Mouse (Mus musculus): Measurements from ENCODE around the gene Rep15.

The Rep15 gene

GRCm38 (mm10) chr6:147028396-147028795 lies 4.0 kb upstream of the Rep15 start:
- in situ Hi-C loops (cut with MboI, MseI): no loop called here

- in situ Hi-C loops (cut with MboI, MseI): no loop called here
Observed at GRCm38 (mm10) chr6:147029591-147029990, 2.8 kb upstream of the Rep15 start.

GRCm38 (mm10) chr6:147030096-147030885 lies 2.1 kb upstream of the Rep15 start:
- in situ Hi-C loops (cut with MboI, MseI): no loop called here

GRCm38 (mm10) chr6:147042291-147043290 lies 10.2 kb downstream of the Rep15 start, which contains the start of gene Mrps35:
Gene Mrps35, plus strand, starts transcription at chr6:147042764.
- in situ Hi-C loops (cut with MboI, MseI): loop anchor here in 1 of 2 experiments (5.0 kb wide), 1 partner anchor 75 kb away; no protein-coding TSS in a partner anchor

- in situ Hi-C loops (cut with MboI, MseI): loop anchor here in 1 of 2 experiments (5.0 kb wide), 1 partner anchor 74 kb away; no protein-coding TSS in a partner anchor
Observed at GRCm38 (mm10) chr6:147043633-147044032, 11.2 kb downstream of the Rep15 start.

- in situ Hi-C loops (cut with MboI, MseI): no loop called here
Observed at GRCm38 (mm10) chr6:147049239-147049805, 16.9 kb downstream of the Rep15 start.

GRCm38 (mm10) chr6:147051666-147052065 lies 19.3 kb downstream of the Rep15 start:
- in situ Hi-C loops (cut with MboI, MseI): loop anchor here in 1 of 2 experiments (25.0 kb wide), 1 partner anchor 1289 kb away; no protein-coding TSS in a partner anchor

GRCm38 (mm10) chr6:147052440-147052839 lies 20.1 kb downstream of the Rep15 start:
- in situ Hi-C loops (cut with MboI, MseI): loop anchor here in 1 of 2 experiments (25.0 kb wide), 1 partner anchor 1290 kb away; no protein-coding TSS in a partner anchor

- in situ Hi-C loops (cut with MboI, MseI): loop anchor here in 1 of 2 experiments (25.0 kb wide), 1 partner anchor 1292 kb away; no protein-coding TSS in a partner anchor
Observed at GRCm38 (mm10) chr6:147053785-147054646, 21.6 kb downstream of the Rep15 start.

- in situ Hi-C loops (cut with MboI, MseI): loop anchor here in 1 of 2 experiments (25.0 kb wide), 1 partner anchor 1293 kb away; no protein-coding TSS in a partner anchor
Observed at GRCm38 (mm10) chr6:147055374-147055977, 23.1 kb downstream of the Rep15 start.

GRCm38 (mm10) chr6:147059326-147059725 lies 26.9 kb downstream of the Rep15 start:
- in situ Hi-C loops (cut with MboI, MseI): loop anchor here in 1 of 2 experiments (25.0 kb wide), 1 partner anchor 1297 kb away; no protein-coding TSS in a partner anchor

GRCm38 (mm10) chr6:147061630-147062029 lies 29.2 kb downstream of the Rep15 start:
- in situ Hi-C loops (cut with MboI, MseI): loop anchor here in 1 of 2 experiments (10.0 to 25.0 kb wide), 2 partner anchors 863 to 1299 kb away; no protein-coding TSS in a partner anchor

- in situ Hi-C loops (cut with MboI, MseI): loop anchor here in 1 of 2 experiments (10.0 to 25.0 kb wide), 2 partner anchors 863 to 1300 kb away; no protein-coding TSS in a partner anchor
Observed at GRCm38 (mm10) chr6:147062034-147062433, 29.6 kb downstream of the Rep15 start.

- in situ Hi-C loops (cut with MboI, MseI): loop anchor here in 1 of 2 experiments (10.0 to 25.0 kb wide), 2 partner anchors 862 to 1300 kb away; no protein-coding TSS in a partner anchor
Observed at GRCm38 (mm10) chr6:147062694-147063093, 30.3 kb downstream of the Rep15 start.

GRCm38 (mm10) chr6:147064226-147064943 lies 32.0 kb downstream of the Rep15 start:
- in situ Hi-C loops (cut with MboI, MseI): loop anchor here in 1 of 2 experiments (10.0 to 25.0 kb wide), 2 partner anchors 860 to 1302 kb away; no protein-coding TSS in a partner anchor

GRCm38 (mm10) chr6:147064944-147065261 lies 32.5 kb downstream of the Rep15 start:
- in situ Hi-C loops (cut with MboI, MseI): loop anchor here in 1 of 2 experiments (10.0 to 25.0 kb wide), 2 partner anchors 860 to 1303 kb away; no protein-coding TSS in a partner anchor

GRCm38 (mm10) chr6:147075808-147076387 lies 43.5 kb downstream of the Rep15 start:
- in situ Hi-C loops (cut with MboI, MseI): no loop called here

GRCm38 (mm10) chr6:147076878-147077277 lies 44.5 kb downstream of the Rep15 start:
- in situ Hi-C loops (cut with MboI, MseI): no loop called here
